Mouse (Mus musculus) T-cell, adult 2 months (primary cell): ENCODE results near the gene Cacnb3.

Experiments used
- DNase-seq: peaks from one replicate; pipeline ENCODE4 v3.0.0; 2022; ENCODE audit warnings: low spot score

The Cacnb3 gene

DNA sequence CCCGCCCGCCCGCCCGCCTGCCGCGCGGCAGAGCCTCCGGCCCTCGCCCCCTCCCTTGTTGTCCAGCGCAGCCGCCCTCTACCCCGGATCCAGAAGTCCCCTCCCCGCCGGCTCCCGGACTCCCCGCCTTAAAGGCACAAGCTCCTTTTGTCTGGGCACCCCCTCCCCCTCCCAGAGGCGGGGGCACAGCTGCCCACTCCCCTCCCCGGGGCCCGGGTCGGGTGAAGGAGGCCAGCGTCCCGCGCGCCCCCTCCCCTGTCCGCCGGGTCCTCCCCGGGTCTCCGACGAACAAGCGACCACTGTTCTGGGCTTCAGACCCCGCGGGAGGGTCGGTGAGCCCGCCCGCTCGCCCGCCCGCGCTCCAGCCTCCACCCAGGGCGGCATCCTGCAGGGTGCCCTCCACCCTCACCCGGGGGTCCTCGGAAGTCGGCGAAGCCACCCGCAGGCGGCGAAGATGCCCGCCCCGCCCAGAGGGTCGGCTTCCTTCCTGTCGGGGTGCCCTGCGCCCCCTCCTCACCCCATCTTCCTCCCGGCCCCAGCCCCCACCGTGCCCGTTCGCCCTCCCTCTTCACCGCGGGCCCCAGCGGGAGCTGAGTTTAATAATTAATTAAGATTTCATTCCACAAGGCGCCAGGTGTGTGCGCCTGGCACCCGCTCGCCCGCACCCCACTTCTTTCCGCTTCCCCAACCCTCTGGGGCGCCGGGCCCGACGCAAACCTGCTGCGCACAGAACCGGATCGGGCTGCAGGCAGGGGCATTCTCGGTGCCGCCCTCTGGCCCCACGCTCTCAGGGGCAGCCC is 21.1 kb upstream of the Cacnb3 start, which contains the start of gene Adcy6:
Gene Adcy6, minus strand, starts transcription at position 746 of the 800 bp plus-strand sequence.
- DNase-seq: peak; percentile 53

GRCm38 (mm10) chr15:98610131-98610633 is 20.5 kb upstream of the Cacnb3 start:
- no peak for DNase-seq

GRCm38 (mm10) chr15:98612229-98612628 is 18.4 kb upstream of the Cacnb3 start:
- DNase-seq: no peak

DNA sequence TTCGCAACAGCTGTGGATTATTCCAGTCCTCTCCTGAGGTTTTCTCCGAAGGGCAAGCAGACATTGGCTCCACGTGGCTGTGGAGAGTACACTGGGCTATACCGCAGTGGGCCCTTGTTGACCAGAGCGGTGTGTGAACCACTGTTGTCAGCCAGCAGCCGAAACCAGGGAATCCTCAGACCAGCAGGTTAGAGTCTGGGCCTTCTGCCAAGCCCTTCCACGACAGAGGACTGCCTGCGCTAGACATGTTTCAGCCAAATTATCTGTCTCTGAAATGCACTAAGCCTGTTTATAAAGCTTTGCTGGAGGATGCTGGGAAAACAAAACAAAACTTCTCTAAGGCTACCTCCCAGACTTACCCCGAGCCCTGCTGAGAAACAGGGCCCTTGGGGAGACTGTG is 16.1 kb upstream of the Cacnb3 start:
- DNase-seq: no peak

- no peak for DNase-seq
Measured at GRCm38 (mm10) chr15:98614971-98615370, 15.7 kb upstream of the Cacnb3 start.

- no peak for DNase-seq
Measured at GRCm38 (mm10) chr15:98615751-98616150, 14.9 kb upstream of the Cacnb3 start.

DNA sequence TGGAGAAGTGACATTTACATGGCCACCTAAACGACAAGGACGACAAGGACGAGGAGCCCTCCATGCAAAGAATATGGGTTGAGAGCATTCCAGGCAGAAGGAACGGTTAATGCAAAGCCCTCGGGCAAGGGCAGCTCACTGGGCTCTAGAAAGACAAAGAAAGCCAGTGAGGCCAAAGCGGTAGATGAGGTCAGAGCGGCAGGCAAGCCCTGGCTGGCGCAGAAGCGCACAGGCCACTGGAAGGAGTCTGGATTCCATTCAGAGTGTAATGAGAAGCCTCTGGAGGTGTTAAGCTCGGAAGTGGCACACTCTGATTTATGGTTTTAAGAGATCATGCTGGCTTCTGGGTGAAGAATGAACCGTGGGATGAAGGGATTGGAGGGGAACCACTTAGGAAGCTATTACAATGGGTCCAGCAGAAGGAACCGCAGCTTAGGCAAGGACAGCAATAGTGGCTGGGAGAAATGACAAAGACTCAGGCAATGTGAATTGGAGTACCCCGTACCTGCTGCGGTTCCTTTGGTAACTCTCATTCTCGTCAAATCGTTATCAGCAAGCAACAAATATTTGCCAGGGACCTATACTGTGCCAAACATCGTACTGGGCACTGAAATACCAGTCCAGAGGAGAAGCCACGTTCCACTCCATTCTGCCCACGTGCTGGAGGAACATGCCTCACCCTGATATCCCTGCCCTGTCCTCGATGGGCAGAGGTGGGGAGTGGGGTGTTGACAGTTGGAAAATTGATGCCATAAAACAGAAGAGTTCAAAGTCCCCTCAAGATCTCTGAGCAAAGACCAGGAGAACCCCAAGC is 14.1 kb upstream of the Cacnb3 start:
- no peak for DNase-seq

GRCm38 (mm10) chr15:98617176-98617537 is 13.5 kb upstream of the Cacnb3 start:
- peak; percentile 41 for DNase-seq

- no peak for DNase-seq
Measured at GRCm38 (mm10) chr15:98622199-98622598, 8.4 kb upstream of the Cacnb3 start.

DNA sequence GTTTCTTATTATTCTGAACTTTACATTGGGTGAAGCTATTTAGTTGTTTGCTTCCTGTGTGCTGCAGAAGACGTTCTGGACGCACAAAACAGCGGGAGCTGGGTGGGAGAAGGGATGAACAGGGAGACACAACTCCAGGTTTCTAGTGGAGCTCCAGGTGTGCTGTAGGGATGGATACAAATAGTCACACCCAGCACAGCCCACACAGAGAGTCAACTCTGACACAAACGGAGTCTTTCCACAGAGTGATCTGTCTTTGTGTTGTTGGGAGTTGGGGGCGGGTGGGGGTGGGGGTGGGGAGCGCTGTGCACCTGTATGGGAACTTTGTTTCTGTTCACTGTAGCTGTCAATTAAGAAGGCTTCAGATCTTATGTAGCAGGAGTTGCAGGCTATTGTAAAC is 7.9 kb upstream of the Cacnb3 start:
- no peak for DNase-seq

GRCm38 (mm10) chr15:98623361-98623821 is 7.2 kb upstream of the Cacnb3 start:
- DNase-seq: peak; percentile 65

DNA sequence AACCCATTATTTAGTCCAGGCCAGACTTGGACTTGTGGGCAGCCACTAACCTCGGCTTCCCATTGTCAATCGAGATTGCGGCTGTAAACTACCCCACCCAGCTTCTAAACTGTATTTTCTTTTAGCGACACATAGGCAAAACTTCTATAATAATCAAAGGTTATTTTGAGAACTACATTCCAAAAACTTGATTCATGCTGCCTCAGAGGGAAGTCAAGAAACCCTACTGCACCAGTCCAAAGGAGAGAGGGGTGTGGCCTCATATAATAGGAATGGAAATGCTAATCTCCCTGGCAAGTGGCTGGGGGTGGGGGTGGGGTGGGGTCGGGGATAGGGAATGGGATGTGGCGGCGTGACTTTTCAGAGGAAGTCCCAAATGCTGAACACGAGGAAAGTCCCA is 4.6 kb upstream of the Cacnb3 start:
- no peak for DNase-seq

GRCm38 (mm10) chr15:98626487-98627212 is 4.0 kb upstream of the Cacnb3 start:
- no peak for DNase-seq

- DNase-seq: no peak
Measured at GRCm38 (mm10) chr15:98628589-98629254, 1.9 kb upstream of the Cacnb3 start.

- no peak for DNase-seq
Measured at GRCm38 (mm10) chr15:98629464-98629863, 1.2 kb upstream of the Cacnb3 start.

- DNase-seq: peak; percentile 80
Measured at GRCm38 (mm10) chr15:98631493-98631892, 853 bp downstream of the Cacnb3 start.

DNA sequence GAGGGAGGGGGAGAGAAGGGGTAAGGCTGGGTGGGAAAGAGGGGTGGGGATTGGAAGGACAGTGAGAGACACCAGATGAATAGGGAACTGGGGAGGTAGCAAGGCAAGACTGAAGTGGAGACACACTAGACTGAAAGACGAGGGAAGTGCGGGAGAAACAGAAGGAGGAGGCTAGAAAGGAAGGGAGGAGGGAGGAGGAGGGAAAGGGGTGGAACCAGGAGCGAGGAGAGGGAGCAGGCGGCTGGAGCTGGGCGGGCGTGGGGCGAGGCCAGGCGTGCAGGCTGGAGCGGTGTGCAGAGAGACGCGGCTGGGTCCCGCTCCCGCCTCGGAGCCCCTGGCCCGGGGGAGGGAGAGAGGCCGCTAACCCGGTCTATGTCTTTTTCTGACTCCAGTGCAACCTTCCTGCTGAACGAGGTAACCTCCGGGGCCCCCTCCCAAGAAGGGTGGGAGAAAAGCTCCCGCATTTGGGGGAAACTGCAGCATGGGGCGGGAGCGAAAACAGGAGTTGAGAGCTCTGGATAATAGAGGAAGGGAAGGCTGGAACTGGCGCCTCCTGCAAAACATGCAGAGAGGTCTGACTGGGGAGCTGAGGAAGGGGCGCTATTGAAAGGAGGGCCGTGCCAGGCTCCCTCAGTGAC is 1.6 kb downstream of the Cacnb3 start:
- no peak for DNase-seq

- no peak for DNase-seq
Measured at GRCm38 (mm10) chr15:98632921-98633320, 2.3 kb downstream of the Cacnb3 start.

DNA sequence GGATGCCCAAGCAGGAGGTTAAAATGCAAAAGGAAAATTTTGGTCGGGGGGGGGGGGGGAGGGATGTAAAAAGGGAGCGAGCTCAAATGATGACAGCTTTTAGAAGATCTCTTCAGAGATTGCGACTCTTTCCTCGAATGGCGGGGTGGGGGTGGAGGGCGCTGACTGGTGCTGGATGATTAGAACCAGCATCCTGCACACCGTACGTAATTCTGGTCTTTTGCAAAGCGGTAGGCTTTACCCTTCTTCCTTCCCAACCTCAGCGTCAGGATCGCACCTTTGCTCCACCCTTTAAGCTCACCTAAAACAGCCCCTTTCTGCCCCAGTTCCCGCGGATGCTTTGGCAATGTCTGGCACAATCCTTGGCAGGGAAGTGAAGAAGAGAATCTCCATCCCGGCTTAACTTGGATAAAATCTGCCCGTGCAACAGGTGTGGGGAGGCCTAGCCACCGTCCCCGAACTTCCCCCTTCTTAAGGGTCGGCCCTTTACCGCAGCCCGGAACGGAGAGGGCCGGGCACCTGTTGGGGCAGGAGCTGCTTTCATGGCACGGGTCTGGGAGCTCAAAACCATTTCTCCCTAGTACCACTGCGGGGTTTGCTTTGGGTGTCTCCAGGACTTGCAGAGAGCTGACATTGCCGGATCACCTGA is 3.3 kb downstream of the Cacnb3 start:
- DNase-seq: no peak

DNA sequence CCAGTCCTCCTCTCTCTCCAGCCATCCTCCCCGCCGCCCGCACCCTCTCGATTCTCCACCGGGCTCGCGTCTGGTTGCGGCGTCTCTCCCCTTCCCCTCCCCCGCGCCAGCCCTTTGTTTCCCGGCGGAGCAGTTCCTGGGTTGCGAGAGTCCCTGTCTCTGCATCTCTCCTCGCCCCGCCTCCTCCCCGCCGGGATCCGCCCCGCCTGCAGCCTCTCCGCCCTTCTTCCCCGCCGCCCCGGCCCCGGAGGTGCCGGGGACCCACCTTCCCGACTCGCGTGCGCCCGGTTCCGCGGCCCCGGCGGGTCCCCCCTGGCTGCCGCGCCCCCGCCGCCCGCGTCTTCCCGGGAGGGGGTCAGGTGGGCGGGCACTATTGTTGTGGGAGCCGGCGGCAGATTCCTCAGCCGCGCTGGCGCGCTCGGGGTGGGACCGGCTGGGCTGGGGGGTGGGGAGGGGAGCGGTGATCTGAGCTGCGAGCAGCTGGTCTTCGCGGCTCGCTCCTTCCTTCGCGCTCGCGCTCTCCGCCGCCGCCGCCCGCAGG is 4.0 kb downstream of the Cacnb3 start:
- DNase-seq: peak; percentile 46
